33 mouse cellular contexts compared by ENCODE assay signal in genomic region chr11:58042861-58043431, GRCm38 (mm10). TPM values are rescaled to one million over a fixed set of nuclear protein-coding genes. Genes with fewer than 3 reads are reported as not detected.
DNase-seq lines count a peak whose midpoint lies in the region; ATAC-seq lines count a peak whose summit lies in the region.
"Had no signal": no experiment of that assay in that cellular context is flagged by ENCODE, and none has a peak within 500 bp of the region (broad histone marks: within the 10 kb centered on the region; RNA-seq: fewer than 3 reads in every experiment).

No protein-coding gene starts in this region.

- no peaks in the 10 kb centered on the region for H3K4me1 ChIP-seq in midbrain, embryonic 11.5 days (ENCODE audit: control insufficient read depth, insufficient read depth, low read length)
- H3K4me1 ChIP-seq in midbrain, embryonic 13.5 days (replicated peaks): 0 out of 2 replicates have a peak, but pooled peaks cover 5% of the 10 kb centered on the region
- H3K4me1 ChIP-seq: embryonic facial prominence, embryonic 10.5 days; embryonic facial prominence, embryonic 13.5 days had no signal

- peak; percentile 28 for DNase-seq in adrenal gland, postnatal 14 days
- no peak for DNase-seq in adrenal gland, postnatal 25 days
- DNase-seq in midbrain, embryonic 11.5 days (ENCODE audit: low spot score, missing footprints): peak; percentile 72
- DNase-seq in NIH3T3 (ENCODE audit: low read depth): peak; percentile 10
- DNase-seq in layer of hippocampus, postnatal 36 days: no peak
- DNase-seq: B cell, adult 2 months; cerebellum, adult 11 months; cerebellum, adult 2 months; cerebellum, postnatal 10 days; cerebellum, postnatal 36 days; embryo, embryonic 11 days; gastrocnemius, postnatal 10 days; gastrocnemius, postnatal 36 days; heart, adult 2 months; kidney, adult 11 months had no signal

- no peak overlapping the region for H3K27ac ChIP-seq in midbrain, embryonic 11.5 days (ENCODE audit: low read depth, low read length)
- no peak overlapping the region for H3K27ac ChIP-seq in midbrain, embryonic 13.5 days
- H3K27ac ChIP-seq: embryonic facial prominence, embryonic 10.5 days; embryonic facial prominence, embryonic 13.5 days; forebrain, embryonic 13.5 days; heart, adult 2 months; heart, embryonic 10.5 days; hindbrain, embryonic 10.5 days; hindbrain, embryonic 13.5 days; intestine, embryonic 15.5 days had no signal

- WGBS in midbrain, embryonic 11.5 days: 97% methylated on average over 5 of the region's 5 CpGs
- WGBS in midbrain, embryonic 13.5 days: 95% methylated on average over 5 of the region's 5 CpGs

- no peak for ATAC-seq in midbrain, embryonic 11.5 days (ENCODE audit: low FRiP score)
- ATAC-seq in midbrain, embryonic 13.5 days: no peak
- ATAC-seq: forebrain, embryonic 13.5 days; forebrain, embryonic 16.5 days; hindbrain, embryonic 16.5 days; intestine, embryonic 15.5 days had no signal

- H3K36me3 ChIP-seq in midbrain, embryonic 11.5 days (ENCODE audit: control insufficient read depth, insufficient read depth, low read length): peaks cover 11% of the 10 kb centered on the region; the same call in 1 of the 2 replicates
- peaks cover 32% of the 10 kb centered on the region for H3K36me3 ChIP-seq in midbrain, embryonic 13.5 days

- H3K9me3 ChIP-seq in midbrain, embryonic 11.5 days (ENCODE audit: control insufficient read depth, low read length): no peaks in the 10 kb centered on the region
- no peaks in the 10 kb centered on the region for H3K9me3 ChIP-seq in midbrain, embryonic 13.5 days
- H3K9me3 ChIP-seq: embryonic facial prominence, embryonic 10.5 days; embryonic facial prominence, embryonic 13.5 days; forebrain, embryonic 13.5 days; G1E; heart, embryonic 10.5 days; hindbrain, embryonic 10.5 days; hindbrain, embryonic 13.5 days; intestine, embryonic 15.5 days had no signal

- no peak overlapping the region for H3K4me3 ChIP-seq in midbrain, embryonic 11.5 days (ENCODE audit: low read depth, low read length)
- no peak overlapping the region for H3K4me3 ChIP-seq in midbrain, embryonic 13.5 days (replicated peaks)
- H3K4me3 ChIP-seq: embryonic facial prominence, embryonic 10.5 days; embryonic facial prominence, embryonic 13.5 days; erythroblast, embryonic 14.5 days; forebrain, embryonic 13.5 days; heart, adult 2 months; heart, embryonic 10.5 days; hindbrain, embryonic 10.5 days; hindbrain, embryonic 13.5 days; intestine, embryonic 15.5 days had no signal

- H3K27me3 ChIP-seq in midbrain, embryonic 11.5 days (ENCODE audit: control insufficient read depth, insufficient read depth, low read length): no peaks in the 10 kb centered on the region
- H3K27me3 ChIP-seq in midbrain, embryonic 13.5 days: no peaks in the 10 kb centered on the region
- H3K27me3 ChIP-seq: CH12.LX; embryonic facial prominence, embryonic 13.5 days; forebrain, embryonic 13.5 days; hindbrain, embryonic 13.5 days; intestine, embryonic 15.5 days had no signal

- no peak overlapping the region for H3K9ac ChIP-seq in midbrain, embryonic 11.5 days (ENCODE audit: low read length)
- no peak overlapping the region for H3K9ac ChIP-seq in midbrain, embryonic 13.5 days (replicated peaks)
- H3K9ac ChIP-seq: embryonic facial prominence, embryonic 13.5 days; forebrain, embryonic 13.5 days; hindbrain, embryonic 13.5 days; intestine, embryonic 15.5 days had no signal

- no peak overlapping the region for H3K4me2 ChIP-seq in midbrain, embryonic 11.5 days
- H3K4me2 ChIP-seq in midbrain, embryonic 13.5 days (replicated peaks): no peak overlapping the region
- H3K4me2 ChIP-seq: embryonic facial prominence, embryonic 13.5 days; forebrain, embryonic 13.5 days; hindbrain, embryonic 13.5 days; intestine, embryonic 15.5 days had no signal

RNA-seq across cellular contexts. Expression of gene Larp1, which starts 34.1 kb away (rescaled TPM):
- total RNA-seq in adrenal gland, postnatal 14 days (2021): 95.5 and 95.9 TPM in 2 replicates
- total RNA-seq in adrenal gland, postnatal 25 days (2021): 103 and 106 TPM in 2 replicates
- polyA plus RNA-seq in midbrain, embryonic 11.5 days (2014; fragmentation: Nextera tagmentation; extraction: Ambion mirVana): 13.9 and 14.0 TPM in 2 replicates
- polyA plus RNA-seq in midbrain, embryonic 13.5 days (2015; fragmentation: Nextera tagmentation; extraction: Ambion mirVana): 15.8 TPM in 2 replicates
- 10 to 100 TPM; 86.2 to 93.8 TPM for total RNA-seq in layer of hippocampus, postnatal 36 days (2021)

RNA-seq across cellular contexts. Expression of gene Gm12248, which starts 50.0 kb away (rescaled TPM):
- total RNA-seq in adrenal gland, postnatal 14 days (2021): 0.26 and 0.30 TPM in 2 replicates
- 1.0 and 1.7 TPM in 2 replicates for total RNA-seq in adrenal gland, postnatal 25 days (2021)
- not detected in 2 replicates for polyA plus RNA-seq in midbrain, embryonic 11.5 days (2014; fragmentation: Nextera tagmentation; extraction: Ambion mirVana)
- not detected in 2 replicates for polyA plus RNA-seq in midbrain, embryonic 13.5 days (2015; fragmentation: Nextera tagmentation; extraction: Ambion mirVana)
- not detected for total RNA-seq in layer of hippocampus, postnatal 36 days (2021)
- total RNA-seq: CH12.LX; gastrocnemius, adult 18-20 months; gastrocnemius, postnatal 10 days; gastrocnemius, postnatal 36 days; heart, adult 2 months; heart, postnatal 25 days had no signal
- polyA plus RNA-seq: cerebellum, adult 2 months; cortical plate, adult 2 months; embryonic facial prominence, embryonic 10.5 days; embryonic facial prominence, embryonic 13.5 days; erythroblast, embryonic 14.5 days; forebrain, embryonic 16.5 days; heart, adult 2 months; heart, embryonic 10.5 days; heart, embryonic 14.5 days; heart, postnatal 0 days; intestine, embryonic 15.5 days had no signal

Comparison
In these comparisons a context has a peak if more than half of its experiments do, and no peak if none do; other contexts are left out.
1. DNase-seq: peak in adrenal gland, postnatal 14 days (single experiment), midbrain, embryonic 11.5 days (single experiment) and NIH3T3 (single experiment); none in adrenal gland, postnatal 25 days (single experiment) and layer of hippocampus, postnatal 36 days (0 of 2).